Mouse (Mus musculus) erythroid progenitor cell, adult 5-6 weeks (primary cell): ENCODE measurements around the gene Gm614. TPM values are rescaled to one million over a fixed set of nuclear protein-coding genes. Genes with fewer than 3 reads are reported as not detected.

Experiments used
- ATAC-seq: replicated peaks from 2 replicates; pipeline ENCODE4 v1.8.0; 2016; ENCODE audit warnings: moderate number of reproducible peaks, mild to moderate bottlenecking, moderate TSS enrichment, inconsistent platforms; ENCODE audit not compliant: poor library complexity, low FRiP score, severe bottlenecking
- total RNA-seq, 2 experiments: library from RNA; stranded (forward) in 1 of 2; stranded (reverse) in 1 of 2; fragments of 150-400 nt in 1 of 2; fragments of 186-747, 209-891 nt in 1 of 2; gene quantifications; 2 replicates each; pipeline versions ENCODE4 v1.2.3 to v1.2.4; 2015 to 2017; ENCODE audit warnings: low replicate concordance in 2 of 2

Gene Gm614
- total RNA-seq (2015; ENCODE audit: low replicate concordance) = not detected in 2 replicates
- not detected in 2 replicates for total RNA-seq (2017; ENCODE audit: low replicate concordance)

DNA sequence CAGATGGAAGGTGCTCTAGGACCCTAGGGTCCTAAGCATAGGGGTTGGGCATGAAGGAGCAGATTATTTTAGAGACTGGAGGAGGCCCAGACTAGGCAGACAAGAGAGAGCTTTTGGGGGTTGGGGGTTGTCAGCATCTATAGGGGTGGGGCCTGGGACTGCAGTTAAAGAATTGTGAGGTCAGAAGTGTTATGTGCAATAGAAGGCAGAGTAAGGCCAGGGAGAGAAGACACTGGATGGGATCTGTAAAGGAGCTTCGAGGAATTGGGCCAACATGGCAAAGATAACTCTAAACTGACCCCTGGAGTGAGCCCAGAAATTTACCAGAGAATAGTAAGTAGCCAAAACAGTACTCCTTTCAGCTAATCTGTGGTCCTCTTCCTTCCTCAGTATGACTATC lies at the start of gene Gm614:
Gm614 (minus strand) TSS at position 101 of the 400 bp plus-strand sequence.
- no peak for ATAC-seq

DNA sequence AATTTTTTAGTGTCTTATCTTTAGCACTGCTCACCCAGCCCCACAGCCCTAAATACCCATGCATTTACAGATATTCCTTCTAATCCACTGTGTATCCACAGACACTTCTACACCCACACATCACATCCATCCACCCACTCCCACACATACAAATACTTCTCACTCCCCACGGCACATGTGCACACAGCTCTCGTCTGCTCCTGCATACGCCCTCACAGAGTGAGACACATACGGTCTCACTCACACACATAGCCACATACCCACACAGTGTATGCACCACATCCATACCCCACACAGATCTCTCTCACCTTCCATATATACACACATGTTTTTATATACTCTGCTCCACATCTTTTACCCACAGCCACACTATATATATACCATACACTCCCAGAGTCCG lies 45.5 kb upstream of the Gm614 start:
- ATAC-seq = no peak

DNA sequence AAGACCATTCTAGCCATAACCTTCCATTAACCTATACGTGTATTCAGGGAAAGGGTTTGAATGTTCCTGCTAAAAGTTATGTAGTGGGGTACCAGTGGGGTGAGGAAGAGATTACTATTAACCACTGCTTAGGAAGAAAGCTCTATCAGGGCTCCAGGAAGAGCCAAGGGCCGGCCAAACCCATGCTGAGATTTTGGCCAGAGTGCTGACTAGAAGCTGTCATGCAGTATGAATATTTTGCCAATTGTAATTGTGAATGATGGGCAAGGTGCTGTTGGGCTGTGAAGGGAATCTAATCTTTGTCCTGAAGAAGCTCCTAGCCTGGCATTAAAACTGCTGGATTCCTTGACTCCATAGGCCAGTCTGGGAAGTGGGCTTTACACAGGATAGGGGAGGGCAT lies 40.9 kb upstream of the Gm614 start:
- no peak for ATAC-seq

DNA sequence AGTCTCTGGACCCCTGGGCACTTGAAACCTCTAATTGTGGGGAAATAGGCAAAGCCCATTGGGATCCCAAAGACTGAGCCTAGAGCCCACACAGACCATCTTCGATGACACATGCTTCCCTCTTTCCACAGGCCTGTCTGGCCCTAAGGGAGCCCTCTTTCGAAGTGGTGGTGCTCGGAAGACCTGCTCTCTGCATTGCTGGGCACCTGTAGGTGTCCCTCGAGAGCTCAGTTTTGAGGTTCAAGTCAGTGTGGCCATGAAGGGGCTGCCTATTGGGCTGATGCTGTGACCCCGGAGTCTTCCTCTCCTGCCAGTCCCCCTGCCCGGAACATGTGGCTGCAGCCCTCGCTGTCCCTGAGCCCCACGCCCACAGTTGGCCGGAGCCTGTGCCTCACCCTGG lies 37.9 kb upstream of the Gm614 start:
- ATAC-seq = no peak

DNA sequence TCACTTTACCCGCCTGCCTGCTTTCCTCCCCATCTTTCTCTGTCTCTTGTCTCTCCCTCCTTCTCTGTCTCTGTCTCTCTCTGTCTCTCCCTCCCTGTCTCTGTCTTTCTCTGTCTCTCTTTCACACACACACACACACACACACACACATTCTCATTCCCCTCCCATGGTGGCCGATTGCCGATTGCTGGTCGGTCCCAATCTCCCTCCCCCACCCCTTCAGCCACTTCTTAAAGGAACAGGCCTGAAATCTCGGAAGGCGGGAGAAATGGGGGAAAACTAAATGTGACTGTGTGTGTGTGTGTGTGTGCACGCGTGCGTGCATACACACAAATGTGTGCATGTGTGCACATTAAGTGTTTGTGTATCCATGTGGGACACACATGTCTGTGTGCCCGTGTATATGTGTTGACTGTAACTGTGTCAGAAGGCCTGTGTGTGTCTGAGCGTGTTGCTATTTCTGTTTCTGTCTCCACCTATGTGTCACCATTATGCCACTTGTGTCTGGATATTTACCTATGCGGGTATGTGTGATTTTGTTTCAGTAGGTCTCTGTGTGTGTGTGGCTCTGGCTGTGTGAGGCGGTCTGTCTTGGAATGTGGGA lies 36.7 kb upstream of the Gm614 start:
- ATAC-seq = no peak

DNA sequence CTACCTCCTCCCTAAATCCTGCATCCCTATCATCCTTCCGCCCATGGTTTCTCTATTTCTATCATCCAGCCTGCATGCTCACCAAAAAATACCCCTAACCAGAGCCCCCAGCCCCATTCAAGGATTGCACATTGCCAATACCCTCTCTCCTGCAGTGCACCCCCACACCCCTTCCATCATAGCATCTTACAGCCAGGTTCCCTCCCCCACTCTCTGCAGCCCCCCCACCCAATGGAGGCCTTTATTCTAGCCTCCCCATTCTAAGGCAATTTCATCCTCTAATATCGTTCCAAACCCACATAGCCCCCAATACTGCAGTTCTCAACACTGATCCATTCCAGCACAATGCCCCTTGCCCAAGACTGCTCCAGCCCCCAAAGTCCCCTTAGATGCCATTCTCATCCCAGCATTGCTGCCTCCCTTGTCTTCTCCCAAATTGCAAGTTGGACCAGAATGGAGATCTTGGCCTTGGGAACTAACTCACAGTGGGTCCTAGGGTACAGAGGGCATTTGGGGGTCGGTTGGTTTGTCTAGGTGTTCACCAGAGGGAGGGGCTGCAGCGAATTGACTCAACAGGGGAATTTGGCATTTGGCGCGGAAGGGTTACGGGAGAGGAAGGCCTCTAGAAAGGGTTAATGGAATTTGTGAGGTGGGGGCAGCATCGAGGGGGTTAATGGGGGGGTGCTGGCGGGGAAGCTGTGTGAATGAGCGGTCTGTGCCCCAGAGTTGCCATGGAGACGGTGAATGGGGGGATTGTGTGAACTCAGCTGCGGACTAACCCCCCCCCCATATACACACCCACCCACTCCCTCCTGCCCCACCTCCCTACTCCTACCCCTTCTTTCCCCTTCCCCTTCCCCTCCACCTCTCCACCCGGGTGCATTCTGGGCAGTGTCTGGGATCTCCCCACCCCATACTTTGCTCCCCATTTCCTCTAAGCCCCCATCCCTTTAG lies 36.0 kb upstream of the Gm614 start:
- no peak for ATAC-seq

DNA sequence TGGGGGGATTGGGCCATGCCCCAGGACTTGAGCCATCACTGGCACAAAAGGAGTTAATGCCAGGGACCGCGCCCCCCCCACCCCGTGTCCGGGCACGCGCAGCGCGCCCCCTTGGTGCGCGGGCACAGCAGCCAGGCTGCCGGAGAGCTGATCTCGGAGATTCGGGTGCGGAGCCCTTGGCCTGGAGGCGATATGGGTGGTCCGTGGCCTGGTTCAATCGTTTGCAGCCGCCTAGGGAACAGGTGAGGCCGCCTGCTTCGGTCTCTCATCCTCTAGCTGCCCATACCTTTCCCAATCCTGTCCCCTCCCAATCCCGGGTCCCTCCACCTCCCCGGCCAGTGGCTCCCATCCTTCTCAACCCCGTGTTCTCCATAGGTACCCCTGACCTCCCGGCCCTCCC lies 35.3 kb upstream of the Gm614 start, which contains the start of gene Nlgn3:
Nlgn3 (plus strand) TSS at position 114 of the 400 bp plus-strand sequence.
- ATAC-seq = no peak

DNA sequence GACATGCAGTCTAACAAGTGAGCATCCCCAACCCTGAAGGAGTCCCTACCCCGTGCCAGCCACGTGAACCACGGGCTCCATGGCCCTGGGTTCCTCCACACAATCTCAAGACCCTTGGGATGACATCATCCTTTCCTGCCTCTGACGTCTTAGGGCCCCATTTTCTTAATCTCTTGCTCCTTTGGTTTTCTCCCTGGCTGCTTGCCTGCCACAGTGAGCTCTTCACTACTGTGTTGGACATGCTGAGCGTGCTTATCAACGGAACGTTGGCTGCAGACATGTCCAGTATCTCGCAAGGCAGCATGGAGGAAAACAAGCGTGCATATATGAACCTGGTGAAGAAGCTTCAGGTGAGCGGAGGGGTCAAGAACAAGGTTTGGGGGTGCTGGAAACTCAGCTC lies 26.3 kb upstream of the Gm614 start:
- ATAC-seq = peak; percentile 55

DNA sequence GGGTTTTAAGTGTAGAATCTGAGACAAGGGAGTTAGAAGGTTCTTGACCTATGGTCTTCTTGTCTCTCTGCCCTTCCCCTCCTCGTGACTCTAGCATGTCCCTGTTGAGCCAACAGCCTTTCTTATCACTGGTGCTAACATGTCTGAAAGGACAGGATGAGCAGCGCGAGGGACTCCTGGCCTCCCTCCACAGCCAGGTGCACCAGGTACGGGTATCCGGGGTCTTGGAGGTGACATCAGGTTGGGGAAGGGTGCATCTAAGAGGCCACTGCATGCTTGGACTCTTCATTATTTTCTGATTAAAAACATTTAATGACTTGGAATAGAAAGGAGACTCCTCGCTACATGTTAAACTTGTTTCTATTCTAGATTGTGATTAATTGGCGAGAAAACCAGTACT lies 25.2 kb upstream of the Gm614 start:
- no peak for ATAC-seq

DNA sequence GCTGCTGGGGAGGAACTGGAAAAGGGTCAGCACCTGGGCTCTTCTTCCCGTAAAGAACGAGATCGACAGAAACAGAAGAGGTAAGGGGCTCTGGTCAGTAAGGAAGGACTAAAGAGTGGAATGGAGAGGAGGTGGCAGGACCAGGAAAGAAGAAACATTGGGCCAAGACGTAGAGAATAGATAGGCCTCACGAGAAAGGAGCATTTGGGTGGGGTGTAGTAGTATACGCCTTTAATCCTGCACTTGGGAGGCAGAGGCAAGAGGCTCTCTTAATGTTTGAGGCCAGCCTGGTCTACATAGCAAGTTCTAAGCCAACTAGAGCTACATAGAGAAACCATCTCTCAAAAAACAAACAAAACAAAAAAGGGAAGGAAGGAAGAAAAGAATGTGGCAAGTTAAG lies 24.6 kb upstream of the Gm614 start:
- peak; percentile 53 for ATAC-seq

DNA sequence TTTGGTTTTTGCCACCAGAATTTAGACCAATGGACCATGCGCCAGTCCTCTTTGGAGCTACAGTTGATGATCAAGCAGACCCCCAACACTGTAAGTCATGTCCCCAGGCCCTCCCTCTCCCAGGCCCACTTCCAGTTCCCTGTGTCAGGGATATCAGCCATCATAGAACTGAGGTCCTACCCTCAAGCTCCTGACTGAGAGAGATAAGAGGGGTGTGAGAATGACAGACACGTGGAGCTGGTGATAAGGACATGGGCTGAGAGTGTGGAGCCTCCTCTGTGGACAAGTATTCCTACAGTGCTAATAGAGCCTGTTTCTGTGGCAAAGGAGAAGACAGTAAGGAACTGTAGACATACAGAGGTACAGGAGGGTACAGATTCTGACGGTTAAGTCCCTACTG lies 23.8 kb upstream of the Gm614 start:
- peak; percentile 85 for ATAC-seq

DNA sequence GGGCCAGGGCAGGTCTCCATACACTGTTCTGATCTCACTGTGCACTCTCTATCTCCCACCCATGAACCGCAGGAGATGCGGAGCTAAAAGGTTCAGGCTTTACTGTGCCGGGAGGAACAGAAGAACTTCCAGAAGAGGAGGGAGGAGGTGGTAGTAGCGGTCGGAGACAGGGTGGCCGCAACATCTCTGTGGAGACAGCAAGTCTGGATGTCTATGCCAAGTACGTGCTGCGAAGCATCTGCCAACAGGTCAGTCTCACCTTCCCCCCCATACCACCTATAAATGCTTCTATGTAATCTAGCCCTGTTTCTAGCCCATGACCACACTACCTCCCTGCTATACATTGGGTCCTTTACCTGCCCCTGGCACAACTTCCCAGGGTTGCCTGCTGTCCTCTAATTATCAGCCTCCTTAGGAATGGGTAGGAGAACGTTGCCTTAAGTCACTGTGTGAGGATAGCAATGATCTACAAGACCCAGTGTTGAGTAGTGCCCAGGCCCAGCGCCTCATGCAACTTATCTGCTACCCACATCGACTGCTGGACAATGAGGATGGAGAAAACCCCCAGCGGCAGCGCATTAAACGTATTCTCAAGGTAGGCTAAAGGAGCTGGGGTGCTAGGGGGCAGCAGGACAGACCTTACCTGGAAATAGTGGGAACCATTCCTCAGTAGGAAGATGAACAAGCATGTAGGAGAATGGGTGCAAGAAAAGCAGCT lies 22.3 kb upstream of the Gm614 start:
- ATAC-seq = no peak

DNA sequence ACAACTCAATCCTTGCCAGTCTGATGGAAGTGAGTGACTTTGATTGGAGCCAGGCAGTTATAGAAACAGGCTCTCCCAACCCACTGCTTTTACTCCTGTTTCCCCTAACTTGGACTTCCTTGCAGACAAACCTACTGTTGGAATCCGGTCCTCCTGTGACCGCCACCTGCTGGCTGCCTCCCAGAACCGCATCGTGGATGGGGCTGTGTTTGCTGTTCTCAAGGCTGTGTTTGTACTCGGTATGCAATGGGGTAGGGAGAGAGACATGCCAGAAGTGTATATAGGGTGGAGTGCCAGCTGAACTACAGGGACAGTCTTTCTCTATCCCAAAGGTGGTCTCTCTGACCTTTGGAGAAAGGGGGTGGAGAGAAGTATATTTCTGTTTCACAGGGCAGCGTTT lies 21.7 kb upstream of the Gm614 start:
- peak; percentile 68 for ATAC-seq

DNA sequence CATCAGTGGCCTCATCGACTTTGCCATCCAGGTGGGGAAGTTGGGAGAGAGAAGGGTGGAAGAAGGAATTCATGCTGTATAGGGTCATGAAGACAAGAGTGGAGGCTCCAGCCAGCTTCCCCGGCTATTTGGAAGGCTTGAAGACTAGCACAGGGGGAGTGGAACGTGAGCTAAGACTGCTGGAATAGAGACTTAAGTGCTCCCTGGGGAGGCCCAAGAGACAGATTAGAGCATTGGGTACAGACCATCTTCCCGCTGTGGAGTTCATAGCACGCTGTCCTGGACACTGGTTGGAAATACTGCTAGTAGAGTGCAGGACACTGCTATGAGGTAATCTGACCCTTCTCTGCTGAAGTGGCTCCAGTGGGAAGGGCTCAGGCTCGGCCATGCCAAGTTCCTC lies 19.0 kb upstream of the Gm614 start:
- no peak for ATAC-seq

DNA sequence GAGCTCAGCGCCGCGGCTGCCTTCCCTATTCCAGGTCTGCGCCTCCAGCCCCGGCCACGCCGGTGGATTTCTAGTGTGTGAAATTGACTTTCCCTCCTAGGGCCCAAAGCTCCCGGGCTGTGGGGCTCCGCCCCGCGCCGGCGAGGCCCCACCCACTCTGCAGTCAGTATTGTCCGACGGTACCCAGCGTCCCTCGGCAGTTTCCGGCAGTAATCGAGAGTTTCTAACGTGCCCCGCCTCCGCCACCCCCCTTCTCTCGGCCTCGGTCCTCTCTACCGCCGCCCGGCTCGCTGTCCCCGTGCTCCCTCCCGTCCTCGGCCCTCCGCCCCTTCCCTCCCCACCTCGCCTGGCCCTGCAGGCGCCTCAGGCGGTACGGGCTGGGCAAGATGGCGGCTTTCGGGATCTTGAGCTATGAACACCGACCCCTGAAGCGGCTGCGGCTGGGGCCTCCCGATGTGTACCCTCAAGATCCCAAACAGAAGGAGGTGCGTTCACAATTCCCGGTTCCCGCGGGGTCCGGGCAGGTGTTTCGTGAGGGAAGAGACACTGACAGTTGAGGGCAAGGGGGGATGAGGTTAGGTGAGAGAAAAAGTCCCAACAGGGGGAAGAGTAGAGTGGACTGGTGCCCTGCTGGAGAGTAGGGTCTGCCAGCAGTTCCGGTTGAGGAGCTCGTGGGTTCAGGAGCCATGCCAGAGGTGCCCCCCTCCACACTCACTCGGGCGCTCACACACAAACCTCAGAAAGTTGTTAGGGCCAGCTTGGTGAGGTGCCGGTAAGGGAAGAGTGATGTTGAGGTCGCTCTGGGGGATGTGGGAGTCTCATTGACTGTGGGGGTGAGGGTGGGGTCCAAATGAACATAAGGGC lies 10.3 kb upstream of the Gm614 start, which contains the start of gene Med12:
Med12 (plus strand) TSS at position 156 of the 864 bp plus-strand sequence.
- ATAC-seq = peak; percentile 99

DNA sequence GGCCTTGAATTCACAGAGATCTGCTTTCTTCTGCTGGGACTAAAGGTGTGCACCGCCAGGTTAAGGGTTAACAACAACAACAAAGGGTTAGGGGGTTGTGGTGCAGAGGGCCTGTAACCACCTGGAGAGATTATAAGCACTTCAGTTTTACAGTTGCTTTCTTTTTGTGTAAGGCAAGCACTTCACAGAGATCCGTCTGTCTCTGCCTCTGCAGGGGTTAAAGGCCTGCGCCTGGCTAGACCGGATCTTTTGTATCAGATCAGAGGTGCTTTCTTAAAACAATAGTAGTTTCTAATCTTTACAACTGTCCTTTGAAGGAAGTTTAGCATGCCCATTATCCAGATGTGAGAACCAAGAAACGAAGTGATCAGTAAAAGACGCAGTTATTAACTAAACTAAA lies 9.6 kb upstream of the Gm614 start:
- no peak for ATAC-seq

DNA sequence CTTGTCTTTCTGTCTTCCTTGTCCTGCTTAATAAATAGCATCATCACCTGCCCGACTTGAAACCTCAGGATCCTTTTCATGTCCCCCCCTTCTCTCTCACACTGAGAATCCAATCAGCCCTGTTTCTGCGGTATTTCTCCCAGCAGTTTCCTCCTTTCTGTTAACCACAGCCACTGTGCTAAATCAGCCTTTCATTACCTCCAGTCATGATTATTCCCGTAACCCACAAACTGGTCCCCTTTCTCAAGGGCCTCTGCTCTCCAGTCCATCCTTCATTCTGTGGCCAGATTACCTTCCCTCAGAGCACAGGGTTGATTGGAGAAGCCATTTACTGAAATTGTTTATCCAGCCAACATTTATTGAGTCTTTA lies 4.9 kb upstream of the Gm614 start, which contains the start of gene Gm20489:
Gm20489 (minus strand) TSS at position 269 of the 370 bp plus-strand sequence.
- no peak for ATAC-seq

DNA sequence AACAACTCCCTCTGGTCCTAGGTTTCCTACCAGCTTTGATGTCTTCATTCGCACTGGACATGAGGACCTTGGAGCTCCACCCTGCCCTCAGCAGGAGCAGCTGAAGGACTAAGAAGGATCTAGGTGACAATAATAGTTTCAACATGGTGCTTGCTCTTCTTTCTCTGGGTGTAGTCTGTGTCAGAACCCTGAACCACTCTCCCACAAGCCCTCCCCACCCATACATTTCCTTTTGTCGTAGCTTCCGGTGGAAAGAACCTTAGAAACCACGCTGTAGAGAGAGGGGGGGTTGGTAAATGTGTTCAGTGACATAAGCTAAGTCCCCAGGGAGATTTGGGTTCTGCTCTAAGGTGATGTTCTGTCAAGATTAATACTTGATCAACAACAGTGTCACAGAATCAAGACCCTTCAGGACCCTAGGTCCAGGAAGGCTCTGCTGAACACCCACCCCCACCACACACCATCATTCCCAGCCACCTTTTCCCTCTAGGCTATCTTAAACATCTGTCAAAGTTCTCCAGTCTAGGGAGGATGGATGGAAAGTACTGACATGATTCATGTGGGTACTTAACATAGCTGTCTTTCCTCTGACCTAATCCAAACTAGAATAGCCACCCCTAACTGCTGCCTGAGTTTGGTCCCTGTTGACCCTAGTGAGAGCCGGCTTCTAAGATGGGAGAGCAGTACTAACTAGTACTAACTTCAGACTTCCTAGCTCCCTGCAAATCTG lies 4.4 kb upstream of the Gm614 start, which contains the start of gene Il2rg:
Il2rg (minus strand) TSS at position 231 of the 730 bp plus-strand sequence.
- ATAC-seq = no peak

DNA sequence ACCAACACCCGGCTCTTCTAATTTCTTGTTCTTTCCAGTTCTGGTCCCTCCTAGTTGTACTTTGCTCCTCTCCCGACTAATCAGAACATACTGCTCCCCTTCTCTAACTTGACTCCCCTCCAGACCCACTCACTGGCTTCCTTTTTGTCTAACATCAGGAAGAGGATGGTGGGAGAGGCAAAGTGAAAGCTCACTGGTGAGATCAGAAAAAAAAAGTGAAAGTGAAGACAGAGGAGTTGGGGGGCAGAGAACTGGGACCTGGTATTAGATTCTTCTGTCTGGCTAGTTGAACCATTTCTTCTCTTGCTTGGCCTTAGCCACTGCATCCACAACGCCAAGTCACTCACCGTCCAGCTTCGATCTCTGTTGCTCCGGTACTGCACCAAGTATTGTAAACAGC lies 2.8 kb upstream of the Gm614 start:
- no peak for ATAC-seq
